Mouse (Mus musculus) C2C12 (cell line): Measurements from ENCODE around the gene Frmd4a. TPM values are rescaled to one million over a fixed set of nuclear protein-coding genes. Genes with fewer than 3 reads are reported as not detected.

Experiments used
- H3K27me3 ChIP-seq: one replicate; pipeline ENCODE4 v1.6.1; 2011; ENCODE audit not compliant: control insufficient read depth, insufficient read depth, insufficient read length
- H3K36me3 ChIP-seq: one replicate; pipeline ENCODE4 v1.6.1; 2011; ENCODE audit not compliant: control insufficient read depth, insufficient read depth
- H3K4me3 ChIP-seq: one replicate; pipeline ENCODE4 v1.5.1; 2011; ENCODE audit warnings: mild to moderate bottlenecking, control low read depth; ENCODE audit not compliant: poor library complexity, insufficient read depth, severe bottlenecking
- H3K79me2 ChIP-seq: one replicate; pipeline ENCODE4 v1.6.1; 2011; ENCODE audit not compliant: control insufficient read depth, insufficient read depth
- H3K79me3 ChIP-seq: one replicate; pipeline ENCODE4 v1.6.1; 2011; ENCODE audit warnings: low read depth, control low read depth
- H3ac ChIP-seq: one replicate; pipeline ENCODE3; 2011; ENCODE audit warnings: low read depth; ENCODE audit not compliant: control insufficient read depth, insufficient read length
- CEBPB ChIP-seq: IDR thresholded peaks from one replicate; pipeline ENCODE4 v1.6.1; 2011; ENCODE audit warnings: low read depth, mild to moderate bottlenecking, control low read depth, moderate library complexity
- CTCF ChIP-seq: IDR thresholded peaks from one replicate; pipeline ENCODE4 v1.5.1; 2011; ENCODE audit not compliant: control insufficient read depth, insufficient read depth, insufficient read length
- FOSL1 ChIP-seq: IDR thresholded peaks from one replicate; pipeline ENCODE4 v1.8.0; 2011; ENCODE audit warnings: mild to moderate bottlenecking, low read length; ENCODE audit not compliant: poor library complexity, insufficient read depth, severe bottlenecking
- MAX ChIP-seq: IDR thresholded peaks from one replicate; pipeline ENCODE4 v1.6.1; 2011; ENCODE audit warnings: mild to moderate bottlenecking, control low read depth
- MYOD1 ChIP-seq: IDR thresholded peaks from one replicate; pipeline ENCODE4 v1.6.1; 2011; ENCODE audit warnings: low read depth; ENCODE audit not compliant: control insufficient read depth, insufficient read length
- MYOG ChIP-seq: IDR thresholded peaks from one replicate; pipeline ENCODE4 v1.6.1; 2011; ENCODE audit not compliant: control insufficient read depth, insufficient read length; ENCODE audit errors: extremely low read depth
- USF1 ChIP-seq: IDR thresholded peaks from one replicate; pipeline ENCODE4 v1.6.1; 2011; ENCODE audit warnings: low read depth, mild to moderate bottlenecking, control low read depth, moderate library complexity
- polyA plus RNA-seq: library from polyadenylated mRNA; unstranded; fragments of >200 nt; fragmentation: generic; extraction: Trizol; gene quantifications from one replicate; pipeline ENCODE4 v1.2.1, GENCODE M21; 2012; ENCODE audit warnings: missing spikeins

Gene Frmd4a
- polyA plus RNA-seq, 1 experiment = 32.7 TPM

DNA sequence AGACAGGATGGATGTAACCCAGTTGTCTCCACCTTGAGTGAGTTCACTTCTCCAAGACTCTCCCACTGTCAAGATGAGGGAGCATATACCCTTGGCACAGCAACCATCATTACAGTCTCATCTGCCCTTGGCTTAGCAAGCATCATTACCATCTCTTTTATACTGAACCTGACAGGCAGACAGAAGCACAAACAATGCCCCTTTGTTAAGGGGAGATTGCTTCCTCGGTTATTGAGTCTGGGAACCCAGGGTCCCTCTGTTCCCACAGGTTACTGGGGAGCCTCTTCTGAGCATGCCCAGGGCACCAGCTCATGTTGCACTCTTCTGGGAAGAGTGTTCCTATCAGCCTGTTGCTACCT lies 525.9 kb downstream of the Frmd4a start:
- Histone ChIP-seq H3K36me3 (peaks cover 61% of the 10 kb centered on the region), H3K27me3 (no peaks in the 10 kb centered on the region), H3ac (no peak overlapping the region), H3K4me3 (no peak overlapping the region), H3K79me2 (peaks cover 10% of the 10 kb centered on the region), H3K79me3 (no peaks in the 10 kb centered on the region)
- TF ChIP-seq USF1 (no peak), MAX (no peak), FOSL1 (no peak), MYOG (no peak), MYOD1 (no peak), CEBPB (no peak), CTCF (no peak)

GRCm38 (mm10) chr2:4544360-4544759 lies 526.8 kb downstream of the Frmd4a start:
- TF ChIP-seq FOSL1 (no peak), CTCF (no peak), CEBPB (no peak)
- Histone ChIP-seq H3K36me3 (peaks cover 62% of the 10 kb centered on the region), H3K79me3 (no peaks in the 10 kb centered on the region), H3ac (no peak overlapping the region), H3K27me3 (no peaks in the 10 kb centered on the region), H3K4me3 (no peak overlapping the region), H3K79me2 (peaks cover 10% of the 10 kb centered on the region)

DNA sequence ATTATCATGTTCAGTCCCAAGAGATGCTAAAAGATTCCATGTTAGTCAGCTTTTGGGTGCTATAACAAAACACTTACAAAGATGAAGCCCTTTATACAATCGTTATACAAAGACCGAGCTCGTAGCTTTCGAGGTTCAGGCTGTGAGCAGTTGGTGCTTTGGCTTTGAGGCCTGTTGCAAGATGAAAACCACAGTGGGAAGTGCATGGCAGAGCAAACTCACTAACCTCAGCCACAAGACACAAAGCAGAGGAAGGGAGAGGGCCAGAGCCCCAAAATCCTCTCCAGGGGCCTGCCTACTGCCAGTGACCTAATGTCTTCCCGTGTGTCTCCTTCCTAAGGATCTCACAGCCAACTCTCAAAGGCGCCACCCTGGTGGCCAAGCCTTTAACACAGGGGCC lies 527.7 kb downstream of the Frmd4a start:
- H3K36me3 ChIP-seq = peaks cover 66% of the 10 kb centered on the region

GRCm38 (mm10) chr2:4547003-4547662 lies 529.6 kb downstream of the Frmd4a start:
- H3ac ChIP-seq = no peak overlapping the region
- no peaks in the 10 kb centered on the region for H3K79me3 ChIP-seq
- no peaks in the 10 kb centered on the region for H3K27me3 ChIP-seq
- peaks cover 10% of the 10 kb centered on the region for H3K79me2 ChIP-seq
- TF ChIP-seq CTCF = no peak
- no peak for TF ChIP-seq CEBPB
- TF ChIP-seq USF1 = no peak
- TF ChIP-seq MAX = no peak
- TF ChIP-seq MYOG = no peak
- no peak for TF ChIP-seq FOSL1
- no peak for TF ChIP-seq MYOD1
- H3K4me3 ChIP-seq = no peak overlapping the region
- peaks cover 70% of the 10 kb centered on the region for H3K36me3 ChIP-seq

More for the DNA sequence above, 527.7 kb downstream of the Frmd4a start:
- Histone ChIP-seq H3K79me2 (peaks cover 10% of the 10 kb centered on the region), H3K27me3 (no peaks in the 10 kb centered on the region), H3K4me3 (no peak overlapping the region), H3ac (no peak overlapping the region), H3K79me3 (no peaks in the 10 kb centered on the region)
- TF ChIP-seq CTCF (no peak), MYOG (no peak), MYOD1 (no peak), USF1 (no peak), MAX (no peak), FOSL1 (no peak), CEBPB (no peak)

DNA sequence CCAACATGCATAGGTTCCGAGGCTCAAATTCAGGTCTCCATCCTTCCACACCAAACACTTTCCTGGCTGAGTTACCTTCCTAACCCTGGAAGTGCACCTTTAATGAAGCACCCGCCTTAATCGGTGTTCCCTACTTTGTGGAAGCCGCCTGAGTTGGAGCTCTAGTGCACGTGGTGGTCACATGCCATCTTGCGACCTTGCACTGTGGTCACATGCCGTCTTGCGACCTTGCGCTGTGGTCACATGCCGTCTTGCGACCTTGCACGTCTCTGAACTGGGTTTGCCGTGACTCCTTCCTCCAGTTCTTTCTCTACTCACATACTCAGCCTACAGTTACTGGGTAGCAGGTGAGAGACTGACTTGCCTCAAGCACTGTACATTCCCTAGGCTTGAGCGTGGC lies 531.8 kb downstream of the Frmd4a start:
- TF ChIP-seq MYOD1 (no peak), CTCF (no peak), CEBPB (no peak), FOSL1 (no peak), USF1 (no peak), MYOG (no peak), MAX (no peak)
- Histone ChIP-seq H3ac (no peak overlapping the region), H3K36me3 (peaks cover 68% of the 10 kb centered on the region), H3K79me3 (peaks cover 2% of the 10 kb centered on the region), H3K27me3 (no peaks in the 10 kb centered on the region), H3K4me3 (no peak overlapping the region), H3K79me2 (peaks cover under 1% of the 10 kb centered on the region)
